9 mouse cellular contexts compared by ENCODE assay signal in the genomic region with DNA sequence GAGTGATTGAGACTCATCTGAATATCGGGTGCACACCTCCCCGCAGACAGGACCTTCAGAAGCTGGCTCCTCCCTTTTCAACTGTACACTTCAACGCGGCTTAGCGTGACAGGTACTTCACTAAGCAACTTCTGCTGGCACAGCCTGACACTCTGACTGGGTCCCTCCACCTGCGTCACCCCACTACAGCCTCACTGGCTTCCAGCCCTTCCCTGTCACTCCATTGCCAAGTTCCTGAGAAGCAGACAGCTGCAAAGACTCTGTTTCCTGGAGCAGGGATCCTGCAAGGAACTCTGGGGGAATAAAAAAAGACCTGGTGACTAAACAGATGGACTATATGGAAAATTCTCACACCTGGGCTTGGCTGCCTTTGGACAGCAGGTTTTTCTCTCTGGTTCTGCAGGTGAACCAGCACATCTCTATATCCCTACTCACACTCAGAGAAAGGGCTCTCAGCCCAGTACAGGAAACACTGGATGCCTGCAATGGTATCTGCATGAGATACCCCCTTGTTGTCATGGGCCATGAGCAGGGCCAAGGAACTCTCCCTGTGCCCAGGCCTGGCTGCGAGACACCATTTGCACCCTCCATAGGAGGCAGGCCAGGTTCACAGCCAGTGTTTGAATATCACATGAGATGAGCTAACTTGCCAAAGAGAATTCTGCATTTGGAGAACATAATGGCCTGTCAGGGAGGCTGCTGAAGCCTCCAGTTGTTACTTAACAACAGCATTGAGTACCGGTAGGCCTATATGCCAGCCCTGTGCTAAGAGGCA. TPM values are rescaled to one million over a fixed set of nuclear protein-coding genes. Genes with fewer than 3 reads are reported as not detected.
DNase-seq lines count a peak whose midpoint lies in the region; ATAC-seq and TF ChIP-seq lines count a peak whose summit lies in the region.
"Had no signal": no experiment of that assay in that cellular context is flagged by ENCODE, and none has a peak within 500 bp of the region (broad histone marks: within the 10 kb centered on the region; RNA-seq: fewer than 3 reads in every experiment).

No protein-coding gene starts in this region.

- no peak for ATAC-seq in hindbrain, embryonic 14.5 days (ENCODE audit: low FRiP score)
- ATAC-seq: Patski had no signal

- no peak overlapping the region; the same call in 1 of the 2 replicates for H3K9ac ChIP-seq in hindbrain, embryonic 14.5 days

- no peak overlapping the region for H3K4me2 ChIP-seq in hindbrain, embryonic 14.5 days (replicated peaks)

- no peak overlapping the region for H3K4me3 ChIP-seq in left cerebral cortex, adult 2 months
- H3K4me3 ChIP-seq in hindbrain, embryonic 14.5 days (replicated peaks; ENCODE audit: low read length): no peak overlapping the region

- no peaks in the 10 kb centered on the region for H3K9me3 ChIP-seq in hindbrain, embryonic 14.5 days (ENCODE audit: control insufficient read depth, low read length)

- H3K4me1 ChIP-seq in hindbrain, embryonic 14.5 days (replicated peaks; ENCODE audit: control insufficient read depth, insufficient read depth, low read length): peaks cover 39% of the 10 kb centered on the region

- 78% methylated on average over 8 of the region's 8 CpGs for WGBS in hindbrain, embryonic 14.5 days

- peak overlapping the region; percentile 82 for H3K27ac ChIP-seq in left cerebral cortex, adult 2 months
- peak overlapping the region; percentile 9; the same call in 1 of the 2 replicates for H3K27ac ChIP-seq in hindbrain, embryonic 14.5 days

- intact Hi-C loops in left cerebral cortex, adult 2 months (cut with DNase I): no loop called here
- intact Hi-C loops in left cerebral cortex, postnatal 14 days (cut with DNase I): no loop called here

- TF ChIP-seq CTCF in left cerebral cortex, adult 2 months (IDR thresholded peaks at IDR 0.05): no peak

- no peaks in the 10 kb centered on the region for H3K27me3 ChIP-seq in hindbrain, embryonic 14.5 days (ENCODE audit: control insufficient read depth, insufficient read depth, low read length)
- H3K27me3 ChIP-seq: Patski had no signal

- peak; percentile 53 for DNase-seq in cerebellum, adult 11 months
- DNase-seq in cerebellum, adult 9-10 months: no peak
- no peak for DNase-seq in left cerebral cortex, adult 2 months (ENCODE audit: extremely low spot score in 1 of 2, low spot score in 2 of 2)
- no peak for DNase-seq in left cerebral cortex, postnatal 14 days (ENCODE audit: low spot score in 2 of 2)
- DNase-seq in hindbrain, embryonic 14.5 days (ENCODE audit: low spot score): no peak
- peak; percentile 74 for DNase-seq in lung, postnatal 36 days
- no peak for DNase-seq in testis, postnatal 10 days (ENCODE audit: low spot score)
- DNase-seq in spleen, postnatal 36 days (ENCODE audit: low spot score in 2 of 2): no peak

- peaks cover 3% of the 10 kb centered on the region for H3K36me3 ChIP-seq in hindbrain, embryonic 14.5 days (replicated peaks; ENCODE audit: control insufficient read depth, insufficient read depth)

RNA-seq across cellular contexts. Expression of gene Nuak1, which starts 44.3 kb away (rescaled TPM):
- total RNA-seq in left cerebral cortex, adult 2 months (2021): 10 to 100 TPM; 72.9 to 87.5 TPM
- 10 to 100 TPM; 56.0 to 66.2 TPM for total RNA-seq in left cerebral cortex, postnatal 14 days (2021)
- polyA plus RNA-seq in hindbrain, embryonic 14.5 days (2014; fragmentation: Nextera tagmentation; extraction: Ambion mirVana): 4.9 TPM in 2 replicates

Comparison
In these comparisons a context has a peak if more than half of its experiments do, and no peak if none do; other contexts are left out.
1. DNase-seq: peak in cerebellum, adult 11 months (single experiment) and lung, postnatal 36 days (single experiment); none in cerebellum, adult 9-10 months (single experiment), left cerebral cortex, adult 2 months (0 of 2), left cerebral cortex, postnatal 14 days (0 of 2), hindbrain, embryonic 14.5 days (single experiment), testis, postnatal 10 days (single experiment) and spleen, postnatal 36 days (0 of 2).